Mouse (Mus musculus): ENCODE results near the gene Rmnd5b.

The Rmnd5b gene

DNA sequence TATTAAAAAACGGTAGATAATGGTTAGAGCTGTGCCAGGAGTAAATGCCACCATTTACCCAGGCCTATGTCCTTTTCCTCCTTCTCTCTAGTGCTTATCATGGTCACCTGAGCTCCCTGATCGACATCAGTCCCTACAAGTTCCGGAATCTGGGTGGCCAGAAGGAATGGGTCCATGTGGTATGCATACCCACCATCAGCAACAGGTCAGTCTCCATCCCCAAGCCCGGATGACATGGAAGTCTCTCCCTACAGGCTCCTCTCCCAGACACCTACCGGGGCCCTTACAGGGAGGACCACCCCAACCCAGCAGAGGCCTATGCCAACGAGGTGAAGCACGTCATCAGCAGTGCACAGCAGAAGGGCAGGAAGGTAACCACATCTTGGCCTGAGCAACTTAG is 43.8 kb downstream of the Rmnd5b start:
- DNase-seq (ENCODE audit: low spot score in 2 of 2): no peak

GRCm38 (mm10) chr11:51591168-51591567 is 44.5 kb downstream of the Rmnd5b start:
- DNase-seq (ENCODE audit: low spot score in 2 of 2): no peak

DNA sequence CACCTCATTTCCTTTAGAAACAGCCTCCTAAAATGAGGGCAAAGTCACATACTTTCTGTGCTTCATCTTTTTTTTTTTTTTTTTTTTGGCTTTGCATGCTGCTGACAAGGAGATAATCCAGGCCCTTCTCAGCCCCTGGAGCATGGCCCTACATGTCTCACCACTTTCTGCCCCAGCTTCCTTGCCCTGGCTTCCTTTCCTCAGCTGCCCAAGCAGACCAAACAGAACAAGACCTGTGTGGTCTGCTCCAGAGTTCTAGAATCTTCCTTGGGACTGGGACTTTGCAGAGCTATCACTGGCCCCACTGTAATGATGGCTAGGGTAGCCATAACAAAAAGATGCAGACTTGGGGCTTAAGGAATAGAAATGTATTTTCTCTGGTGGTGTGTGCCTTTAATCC is 45.7 kb downstream of the Rmnd5b start:
- no peak for DNase-seq (ENCODE audit: low spot score in 2 of 2)

GRCm38 (mm10) chr11:51588833-51589232 is 46.9 kb downstream of the Rmnd5b start:
- no peak for DNase-seq (ENCODE audit: low spot score in 2 of 2)

DNA sequence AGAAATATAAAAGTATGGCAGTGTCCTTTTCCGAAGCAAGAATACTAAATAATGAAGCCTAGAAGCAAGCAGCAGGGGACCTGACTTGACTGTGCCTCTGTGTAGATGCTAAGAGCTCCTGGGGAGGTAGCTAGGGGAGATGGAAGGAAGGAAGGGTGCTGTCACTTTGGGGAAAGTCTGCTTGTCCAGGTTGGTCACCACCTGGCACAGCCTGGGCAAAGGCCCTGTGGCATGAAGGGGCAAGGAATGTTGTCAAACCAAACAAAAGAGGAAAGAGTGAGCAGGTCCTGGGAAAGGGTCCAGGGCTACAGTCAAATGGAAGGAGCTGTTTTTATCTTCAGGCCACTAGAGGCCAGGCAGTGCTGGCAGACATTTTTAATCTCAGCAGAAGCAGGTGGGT is 48.6 kb downstream of the Rmnd5b start:
- DNase-seq (ENCODE audit: low spot score in 2 of 2): no peak

- DNase-seq (ENCODE audit: low spot score in 2 of 2): no peak
These were observed 49.3 kb downstream of the Rmnd5b start for GRCm38 (mm10) chr11:51586411-51586810.

GRCm38 (mm10) chr11:51585608-51586252 is 50.0 kb downstream of the Rmnd5b start:
- no peak for DNase-seq (ENCODE audit: low spot score in 2 of 2)

DNA sequence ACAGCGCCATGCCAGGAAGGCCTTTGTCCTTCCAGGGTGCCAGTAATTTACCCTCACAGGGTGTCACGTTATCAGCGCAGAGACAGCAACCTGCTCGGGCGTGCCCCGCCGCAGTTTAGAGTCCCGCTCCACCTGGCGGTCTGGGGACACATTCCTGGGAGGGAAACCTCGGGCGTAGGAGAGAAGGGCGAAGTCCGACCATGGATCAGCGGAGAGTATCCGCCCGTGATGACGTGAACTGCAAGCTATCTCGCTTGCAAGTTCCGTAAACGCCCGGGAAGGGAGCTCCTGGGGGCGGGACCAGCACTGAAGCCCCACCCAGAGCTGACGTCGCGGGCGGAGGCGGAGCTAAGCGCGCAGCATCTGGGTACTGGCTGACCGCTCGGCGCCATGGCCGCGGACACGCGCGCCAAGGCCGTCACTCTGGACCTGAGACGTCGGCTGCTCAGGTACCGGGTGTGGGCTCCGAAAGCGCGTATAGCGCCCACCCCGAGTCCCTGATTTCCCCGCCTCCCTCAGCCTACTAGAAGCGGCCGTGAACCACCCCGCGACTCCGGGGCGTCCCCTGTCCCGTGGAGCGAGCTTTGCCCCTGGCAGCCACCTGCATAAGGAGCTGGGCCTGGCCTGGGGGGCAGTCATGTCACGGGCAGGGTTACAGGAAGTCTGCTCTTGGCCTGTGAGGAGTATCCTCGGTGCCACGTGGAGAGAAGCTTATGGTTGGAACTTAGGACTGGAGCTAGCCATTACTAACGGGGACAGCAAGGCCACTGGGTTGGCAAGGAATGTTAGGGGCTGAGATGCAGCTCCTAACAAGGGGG is 51.1 kb downstream of the Rmnd5b start, which contains the start of gene Phykpl:
Gene Phykpl (plus strand): TSS at position 327 of the 818 bp plus-strand sequence.
- DNase-seq (ENCODE audit: low spot score in 2 of 2): peak; percentile 80 to 95

DNA sequence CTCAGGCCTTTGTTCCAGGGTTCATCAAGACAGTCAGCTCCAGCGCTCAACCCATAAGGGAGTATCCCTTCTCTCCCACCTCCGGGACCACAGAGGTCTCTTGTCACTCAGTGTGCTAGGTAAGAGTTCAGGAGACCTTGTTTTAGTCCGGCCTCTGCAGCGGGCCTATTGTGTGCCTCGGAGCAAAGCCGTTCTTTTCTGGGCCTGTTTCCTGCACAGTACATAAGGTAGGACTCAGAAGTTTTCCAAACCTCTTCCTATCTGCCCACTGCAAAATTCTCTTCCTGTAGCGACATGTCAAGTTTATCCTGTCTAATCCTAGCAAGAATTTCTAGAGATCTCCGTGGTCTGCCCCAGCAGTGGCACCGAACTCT is 51.7 kb downstream of the Rmnd5b start:
- no peak for DNase-seq (ENCODE audit: low spot score in 2 of 2)

- peak; percentile 55 to 74 for DNase-seq (ENCODE audit: low spot score in 2 of 2)
These were observed 53.0 kb downstream of the Rmnd5b start for GRCm38 (mm10) chr11:51582713-51583112.

GRCm38 (mm10) chr11:51579024-51579423 is 56.7 kb downstream of the Rmnd5b start:
- DNase-seq (ENCODE audit: low spot score in 2 of 2): no peak

DNA sequence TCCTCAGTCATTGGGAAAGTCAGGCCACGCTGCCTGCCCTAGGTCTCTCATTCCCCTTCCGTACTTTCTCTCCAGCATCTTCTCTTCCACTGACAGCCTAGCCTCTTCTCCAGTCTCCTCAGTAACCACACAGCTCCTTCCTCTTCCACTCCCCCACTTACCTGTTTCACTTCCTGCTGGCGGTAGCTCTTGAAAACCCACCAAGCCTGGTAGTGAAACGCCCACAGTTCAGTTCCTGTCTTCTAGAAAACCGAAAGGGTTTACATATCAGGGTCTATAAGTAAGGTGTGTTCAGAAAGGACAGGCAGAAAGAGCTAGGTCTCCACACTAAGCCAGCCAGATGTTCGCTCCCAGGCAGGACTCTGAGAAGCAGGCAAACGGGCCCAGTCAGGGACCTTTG is 58.1 kb downstream of the Rmnd5b start:
- no peak for DNase-seq (ENCODE audit: low spot score in 2 of 2)

DNA sequence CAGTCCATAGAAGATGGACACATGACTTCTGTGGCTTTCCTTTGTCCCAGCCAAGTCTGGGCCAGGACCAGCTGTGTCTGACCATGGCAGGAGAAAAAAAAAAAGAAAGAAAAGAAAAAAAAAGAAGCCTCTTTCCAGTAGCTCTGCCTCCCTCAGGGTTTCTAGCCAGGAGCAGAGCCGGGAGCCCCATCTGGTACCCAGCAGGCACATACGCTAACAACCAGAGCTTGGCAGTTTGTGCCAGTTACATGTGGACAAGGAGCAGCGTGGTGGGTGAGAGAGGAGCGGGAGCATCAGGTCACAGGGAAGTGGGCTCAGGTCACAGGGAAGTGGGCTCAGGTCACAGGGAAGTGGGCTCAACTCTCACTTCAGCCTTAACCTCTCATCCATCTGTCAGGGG is 59.2 kb downstream of the Rmnd5b start:
- peak in 1 of 2 experiments; percentile 29 for DNase-seq (ENCODE audit: low spot score in 2 of 2)
